9 mouse cellular contexts compared by ENCODE assay signal in the genomic region with DNA sequence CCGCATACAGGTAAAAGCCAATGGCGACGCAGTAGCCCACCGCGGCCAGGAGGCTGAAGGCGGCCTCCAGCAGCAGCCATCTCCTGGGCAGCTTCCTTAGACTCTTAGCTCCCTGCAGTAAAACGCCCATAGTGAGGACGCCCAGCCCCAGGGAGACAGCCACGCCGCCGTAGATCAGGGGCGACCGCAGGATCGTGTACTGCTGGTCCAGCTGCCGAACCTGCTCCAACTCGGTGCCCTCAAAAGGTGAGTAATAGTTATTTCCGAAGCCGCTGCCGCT. TPM values are rescaled to one million over a fixed set of nuclear protein-coding genes. Genes with fewer than 3 reads are reported as not detected.
DNase-seq lines count a peak whose midpoint lies in the region; ATAC-seq and TF ChIP-seq lines count a peak whose summit lies in the region.
"Had no signal": no experiment of that assay in that cellular context is flagged by ENCODE, and none has a peak within 500 bp of the region (broad histone marks: within the 10 kb centered on the region; RNA-seq: fewer than 3 reads in every experiment).

No protein-coding gene starts in this region.

- H3K4me3 ChIP-seq in lung, embryonic 14.5 days (ENCODE audit: low read depth, low read length) = peak overlapping the region; percentile 20
- peak overlapping the region; percentile 21 for H3K4me3 ChIP-seq in intestine, embryonic 16.5 days (ENCODE audit: low read length)
- H3K4me3 ChIP-seq in neural tube, embryonic 13.5 days = peak overlapping the region; percentile 38

- H3K9me3 ChIP-seq in lung, embryonic 14.5 days (ENCODE audit: low read depth, low read length) = no peaks in the 10 kb centered on the region
- H3K9me3 ChIP-seq in intestine, embryonic 16.5 days (ENCODE audit: control insufficient read depth, low read length) = no peaks in the 10 kb centered on the region
- H3K9me3 ChIP-seq in neural tube, embryonic 13.5 days = no peaks in the 10 kb centered on the region

- TF ChIP-seq CTCF in lung, embryonic 14.5 days (IDR thresholded peaks at IDR 0.05; ENCODE audit: low read depth) = no peak

- peak overlapping the region; percentile 60 for H3K4me2 ChIP-seq in lung, embryonic 14.5 days
- peak overlapping the region; percentile 50 for H3K4me2 ChIP-seq in intestine, embryonic 16.5 days (ENCODE audit: low read depth, low read length)
- peak overlapping the region; percentile 58 for H3K4me2 ChIP-seq in neural tube, embryonic 13.5 days

- 2% methylated on average over 19 of the region's 19 CpGs for WGBS in lung, embryonic 14.5 days
- WGBS in intestine, embryonic 16.5 days = 5% methylated on average over 19 of the region's 19 CpGs
- 2% methylated on average over 19 of the region's 19 CpGs for WGBS in neural tube, embryonic 13.5 days

- no peak overlapping the region for H3K27ac ChIP-seq in lung, embryonic 14.5 days (ENCODE audit: low read depth)
- H3K27ac ChIP-seq in intestine, embryonic 16.5 days (ENCODE audit: low read length) = no peak overlapping the region
- peak overlapping the region; percentile 43 for H3K27ac ChIP-seq in neural tube, embryonic 13.5 days (replicated peaks)

- peaks cover 7% of the 10 kb centered on the region; the same call in 1 of the 2 replicates for H3K36me3 ChIP-seq in lung, embryonic 14.5 days (ENCODE audit: insufficient read depth)
- H3K36me3 ChIP-seq in intestine, embryonic 16.5 days (ENCODE audit: control insufficient read depth, insufficient read depth, low read length) = 0 out of 2 replicates have a peak, but pooled peaks cover 2% of the 10 kb centered on the region
- H3K36me3 ChIP-seq in neural tube, embryonic 13.5 days = no peaks in the 10 kb centered on the region

- no peaks in the 10 kb centered on the region for H3K4me1 ChIP-seq in lung, embryonic 14.5 days (ENCODE audit: insufficient read depth)
- H3K4me1 ChIP-seq in intestine, embryonic 16.5 days (ENCODE audit: control insufficient read depth, insufficient read depth, low read length) = peaks cover 26% of the 10 kb centered on the region
- H3K4me1 ChIP-seq in neural tube, embryonic 13.5 days (replicated peaks) = peaks cover 30% of the 10 kb centered on the region

- H3K9ac ChIP-seq in lung, embryonic 14.5 days = peak overlapping the region; percentile 10; the same call in 1 of the 2 replicates
- peak overlapping the region; percentile 40 for H3K9ac ChIP-seq in intestine, embryonic 16.5 days (ENCODE audit: low read depth, low read length)
- H3K9ac ChIP-seq in neural tube, embryonic 13.5 days = peak overlapping the region; percentile 72

- ATAC-seq in cerebellum, adult (ENCODE audit: insufficient number of reproducible peaks, low FRiP score, low TSS enrichment) = peak; percentile 49; the same call in 1 of the 2 replicates
- 0 out of 2 replicates have a peak, but pooled peaks have one; percentile 16 for ATAC-seq in lung, embryonic 14.5 days (ENCODE audit: insufficient read depth)
- ATAC-seq in intestine, embryonic 16.5 days = no peak
- peak; percentile 51; the same call in 1 of the 2 replicates for ATAC-seq in neural tube, embryonic 13.5 days (ENCODE audit: low read depth)

- no peak for DNase-seq in cerebellum, adult 11-12 months
- DNase-seq in lung, embryonic 14.5 days = no peak
- no peak for DNase-seq in lung, postnatal 14 days
- no peak for DNase-seq in adrenal gland, adult (ENCODE audit: inconsistent age in 2 of 2, low spot score in 1 of 2)
- no peak for DNase-seq in gastrocnemius, adult 18-20 months (ENCODE audit: low spot score)
- DNase-seq: adrenal gland, postnatal 14 days had no signal

- peaks cover 17% of the 10 kb centered on the region for H3K27me3 ChIP-seq in lung, embryonic 14.5 days (ENCODE audit: insufficient read depth, low read length)
- peaks cover 10% of the 10 kb centered on the region; the same call in 1 of the 2 replicates for H3K27me3 ChIP-seq in intestine, embryonic 16.5 days (replicated peaks; ENCODE audit: control insufficient read depth, insufficient read depth, low read length)
- H3K27me3 ChIP-seq in neural tube, embryonic 13.5 days = 0 out of 2 replicates have a peak, but pooled peaks cover 11% of the 10 kb centered on the region

RNA-seq across cellular contexts. Expression of gene Marveld3, which starts 13.8 kb away (rescaled TPM):
- polyA plus RNA-seq in lung, embryonic 14.5 days (2014; fragmentation: Nextera tagmentation; extraction: Ambion mirVana) = 5.4 and 6.3 TPM in 2 replicates
- polyA plus RNA-seq in intestine, embryonic 16.5 days (2015; fragmentation: Nextera tagmentation; extraction: Ambion mirVana) = 12.0 and 17.1 TPM in 2 replicates
- 0.55 and 0.74 TPM in 2 replicates for polyA plus RNA-seq in neural tube, embryonic 13.5 days (2015; fragmentation: Nextera tagmentation; extraction: Ambion mirVana)
- total RNA-seq in gastrocnemius, adult 18-20 months (2021) = not detected

RNA-seq across cellular contexts. Expression of gene Tat, which starts 42.0 kb away (rescaled TPM):
- polyA plus RNA-seq in lung, embryonic 14.5 days (2014; fragmentation: Nextera tagmentation; extraction: Ambion mirVana) = not detected in 2 replicates
- not detected in 2 replicates for polyA plus RNA-seq in intestine, embryonic 16.5 days (2015; fragmentation: Nextera tagmentation; extraction: Ambion mirVana)
- not detected in 2 replicates for polyA plus RNA-seq in neural tube, embryonic 13.5 days (2015; fragmentation: Nextera tagmentation; extraction: Ambion mirVana)
- under 1 TPM in 1 of 2 experiments, not detected in 1; 0.31 TPM for total RNA-seq in gastrocnemius, adult 18-20 months (2021)

Comparison
In these comparisons a context has a peak if more than half of its experiments do, and no peak if none do; other contexts are left out.
1. H3K9ac ChIP-seq: peak in every context shown above with its lines; median percentile 72 in neural tube, embryonic 13.5 days; 40 in intestine, embryonic 16.5 days; 10 in lung, embryonic 14.5 days.